Mouse (Mus musculus): ENCODE results near the gene Plk2.

- TF ChIP-seq POLR2A (IDR thresholded peaks at IDR 0.05; ENCODE audit: low read depth, low read length) (no peak), CTCF (conservative IDR thresholded peaks at IDR 0.05; ENCODE audit: insufficient read depth, insufficient read length, low read depth, low read length) (no peak)
Measured at GRCm38 (mm10) chr13:110404059-110404458, 9.2 kb downstream of the Plk2 start.
